Mouse (Mus musculus): ENCODE measurements at regions not wholly inside any gene's neighbourhood (a gene's known extent, or its start where the extent isn't known, plus 50 kb on each side); places are given as distances from the start of the nearest gene placed in this dataset.

GRCm38 (mm10) chr11:110657854-110658253, 258.9 kb downstream of the Map2k6 start:
- TF ChIP-seq CTCF (IDR thresholded peaks at IDR 0.05; ENCODE audit: control insufficient read depth, insufficient read depth, insufficient read length) (no peak), USF1 (IDR thresholded peaks at IDR 0.05; ENCODE audit: low read depth) (no peak), MYOD1 (IDR thresholded peaks at IDR 0.05; ENCODE audit: control insufficient read depth, insufficient read length, low read depth) (no peak), MAX (IDR thresholded peaks at IDR 0.05) (no peak), MYOG (IDR thresholded peaks at IDR 0.05; ENCODE audit: control insufficient read depth, extremely low read depth, insufficient read length) (no peak), CEBPB (IDR thresholded peaks at IDR 0.05; ENCODE audit: low read depth) (no peak), FOSL1 (IDR thresholded peaks at IDR 0.05; ENCODE audit: insufficient read depth, low read length, poor library complexity, severe bottlenecking) (no peak)
